Mouse (Mus musculus) 3T3-L1 (cell line): Measurements from ENCODE around the gene Best3.

Source experiments
- DNase-seq: peaks from one replicate; pipeline ENCODE4 v3.0.0-alpha.2; 2015; ENCODE audit warnings: low read depth, low spot score

The Best3 gene

DNA sequence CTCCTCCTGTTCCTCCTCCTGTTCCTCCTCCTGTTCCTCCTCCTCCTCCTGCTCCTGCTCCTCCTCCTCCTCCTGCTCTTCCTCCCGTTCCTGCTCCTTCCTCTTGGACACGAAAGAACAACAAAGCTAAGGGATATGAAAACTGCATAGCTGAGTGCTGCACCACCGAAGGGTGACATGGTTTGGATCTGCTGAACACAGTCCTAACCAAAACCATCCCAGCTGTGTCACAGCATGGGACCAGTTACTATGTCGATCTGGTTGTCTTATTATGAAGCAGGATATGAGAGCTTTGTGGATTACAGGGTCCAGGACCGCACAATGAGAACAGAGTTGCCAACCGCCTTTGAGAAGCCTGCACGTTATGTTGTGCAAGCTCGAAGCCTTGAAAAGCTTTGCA is 40.1 kb downstream of the Best3 start:
- no peak for DNase-seq

DNA sequence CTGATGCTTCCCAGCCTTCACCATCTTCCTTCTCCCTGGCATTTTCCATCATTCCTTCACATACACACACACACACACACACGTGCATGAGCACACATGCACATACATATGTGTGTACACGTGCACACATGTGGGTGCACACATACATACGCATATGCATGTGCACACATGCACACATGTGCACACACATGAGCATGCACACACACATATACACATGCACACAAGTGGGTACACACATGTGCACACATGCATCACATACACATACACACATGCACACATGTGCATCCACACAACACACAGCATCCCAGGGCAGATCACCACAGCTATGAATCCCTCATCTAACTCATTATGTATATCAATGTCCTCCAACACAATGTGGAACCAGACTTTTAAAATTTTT is 45.0 kb downstream of the Best3 start:
- DNase-seq: no peak

DNA sequence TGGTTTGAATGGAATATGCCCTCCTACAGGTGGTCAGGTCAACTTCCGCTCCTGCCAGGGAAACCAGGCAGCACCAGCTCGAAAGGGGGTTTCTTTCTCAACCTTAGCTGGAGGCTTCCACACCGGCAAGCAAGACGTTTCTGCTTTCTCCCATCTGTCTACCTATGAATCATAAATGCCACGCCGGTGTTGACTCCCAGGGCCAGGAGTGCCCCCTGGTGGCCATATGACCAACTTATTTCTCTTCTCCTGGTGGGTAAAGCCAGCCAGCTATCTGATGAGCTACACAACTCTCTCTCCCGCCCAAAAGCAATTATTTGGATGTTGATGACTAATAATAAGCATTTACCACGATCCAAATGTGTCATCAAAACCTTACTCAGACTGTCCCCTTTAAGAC is 47.7 kb downstream of the Best3 start:
- peak; percentile 91 for DNase-seq

DNA sequence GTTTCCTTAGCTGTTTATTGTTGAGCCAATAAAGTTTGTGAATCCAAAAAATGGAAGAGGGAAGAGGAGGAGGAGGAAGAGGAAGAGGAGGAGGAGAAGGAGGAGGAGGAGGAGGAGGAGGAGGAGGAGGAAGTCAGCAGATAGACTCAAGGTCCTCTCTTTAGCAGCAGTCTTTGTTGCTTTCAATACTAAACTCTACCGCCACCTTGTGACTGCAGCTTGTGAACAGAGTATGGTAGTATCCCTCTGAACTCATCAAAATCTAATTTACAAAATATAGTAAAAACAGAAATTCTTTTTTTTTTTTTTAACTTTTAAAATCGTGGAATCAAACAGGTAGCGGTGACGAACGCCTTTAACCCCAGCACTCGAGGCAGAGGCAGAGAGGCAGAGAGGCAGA is 54.2 kb downstream of the Best3 start:
- DNase-seq: peak; percentile 75

DNA sequence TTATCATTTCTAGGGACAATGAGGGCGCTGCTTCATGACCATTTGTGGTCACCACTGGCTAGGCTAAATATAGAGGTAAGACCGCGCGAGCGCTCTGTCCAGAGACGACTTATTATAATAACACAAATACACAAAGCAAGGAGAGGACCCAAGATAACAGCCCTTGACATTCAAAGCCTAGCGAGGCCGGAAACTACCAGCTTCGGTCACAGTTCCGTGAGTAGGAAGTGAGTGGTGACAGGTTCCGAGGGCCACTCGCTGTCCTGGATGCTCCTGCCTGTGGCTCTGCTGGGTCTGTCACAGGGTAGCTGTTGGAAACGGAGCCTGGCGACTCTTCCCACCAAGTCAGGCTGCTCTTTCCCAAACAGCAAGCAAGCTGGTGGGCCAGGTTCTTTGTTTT is 56.2 kb downstream of the Best3 start:
- no peak for DNase-seq

DNA sequence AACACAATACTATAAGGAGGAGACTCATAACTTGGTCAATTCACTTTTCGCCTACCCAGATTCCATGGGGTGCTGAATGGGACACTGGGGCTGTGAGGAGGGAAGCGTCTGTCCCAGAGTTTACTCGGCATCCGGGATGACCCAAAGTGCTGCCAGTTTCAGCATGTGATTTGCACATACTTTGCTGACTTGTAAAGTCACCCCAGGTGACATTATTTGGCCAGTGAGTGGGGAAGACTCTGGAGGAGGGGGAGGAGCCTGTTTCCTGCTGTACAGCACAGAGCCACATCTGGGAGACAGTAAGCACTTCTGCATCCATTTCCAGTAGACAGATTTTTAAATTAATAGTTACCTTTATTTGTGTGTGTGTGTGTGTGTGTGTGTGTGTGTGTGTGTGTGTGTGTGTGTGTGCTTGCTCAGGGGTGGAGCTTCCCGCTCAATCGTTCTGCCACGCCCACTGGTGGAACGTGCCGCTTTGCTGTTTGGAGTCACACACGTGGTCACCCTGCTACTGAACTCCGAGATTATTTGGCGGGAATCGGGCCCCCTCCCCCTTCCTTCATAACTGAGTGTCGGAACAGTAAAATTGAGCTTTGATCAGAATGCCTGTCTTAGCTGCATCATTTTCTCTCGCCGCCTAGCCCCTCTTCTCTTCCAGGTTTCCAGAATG is 57.5 kb downstream of the Best3 start:
- DNase-seq: peak; percentile 20

DNA sequence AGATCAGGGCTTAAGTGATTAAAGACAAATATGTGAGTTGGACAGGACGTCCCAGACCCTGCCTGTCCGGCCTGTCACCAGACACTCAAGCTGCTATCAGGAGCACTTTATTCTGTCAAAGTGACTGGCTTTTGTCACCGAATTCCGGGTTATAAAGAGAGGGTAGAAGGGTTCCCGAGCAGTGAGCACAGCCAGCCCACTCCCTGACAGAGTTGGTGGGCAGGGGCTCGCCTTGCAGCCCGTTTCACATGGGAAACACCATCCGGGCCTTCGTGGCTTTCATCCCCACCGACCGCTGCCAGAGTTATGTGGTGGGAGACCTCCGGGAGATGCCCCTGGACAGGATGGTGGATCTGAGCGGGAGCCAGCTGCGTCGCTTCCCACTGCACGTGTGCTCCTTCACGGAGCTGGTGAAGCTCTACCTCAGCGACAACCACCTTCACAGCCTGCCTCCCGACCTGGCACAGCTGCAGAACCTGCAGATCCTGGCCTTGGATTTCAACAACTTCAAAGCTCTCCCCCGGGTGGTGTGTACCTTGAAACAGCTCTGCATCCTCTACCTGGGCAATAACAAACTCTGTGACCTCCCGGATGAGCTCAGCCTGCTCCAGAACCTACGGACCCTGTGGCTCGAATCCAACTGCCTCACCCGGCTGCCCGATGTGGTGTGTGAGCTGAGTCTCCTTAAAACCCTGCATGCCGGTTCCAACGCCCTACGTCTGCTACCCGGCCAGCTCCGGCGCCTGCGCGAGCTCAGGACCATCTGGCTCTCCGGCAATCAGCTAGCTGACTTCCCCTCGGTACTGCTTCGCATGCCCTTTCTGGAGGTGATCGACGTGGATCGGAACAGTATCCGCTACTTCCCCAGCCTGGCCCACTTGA is 59.3 kb downstream of the Best3 start, which contains the start of gene Lrrc10:
Lrrc10 (plus strand) TSS at position 167 of the 882 bp plus-strand sequence.
- DNase-seq: no peak

DNA sequence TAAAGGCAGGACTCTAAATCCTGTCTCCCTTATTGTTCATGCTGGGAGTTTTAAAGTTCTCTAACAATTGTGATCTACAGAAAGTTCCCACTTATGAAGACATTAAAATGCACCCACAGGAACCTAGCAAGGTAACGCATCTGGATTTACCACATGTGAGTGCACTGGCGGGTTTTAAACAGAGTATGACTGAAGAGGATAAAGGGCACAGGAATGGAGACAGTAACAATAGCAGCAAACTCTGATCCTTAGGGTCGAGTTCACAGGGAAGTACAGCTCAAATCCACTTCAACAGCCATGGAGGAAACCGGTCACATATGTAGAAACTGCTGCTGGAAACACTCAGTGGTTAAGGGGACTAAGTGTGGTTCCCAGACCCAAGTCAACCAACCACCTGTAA is 63.1 kb downstream of the Best3 start:
- DNase-seq: no peak

DNA sequence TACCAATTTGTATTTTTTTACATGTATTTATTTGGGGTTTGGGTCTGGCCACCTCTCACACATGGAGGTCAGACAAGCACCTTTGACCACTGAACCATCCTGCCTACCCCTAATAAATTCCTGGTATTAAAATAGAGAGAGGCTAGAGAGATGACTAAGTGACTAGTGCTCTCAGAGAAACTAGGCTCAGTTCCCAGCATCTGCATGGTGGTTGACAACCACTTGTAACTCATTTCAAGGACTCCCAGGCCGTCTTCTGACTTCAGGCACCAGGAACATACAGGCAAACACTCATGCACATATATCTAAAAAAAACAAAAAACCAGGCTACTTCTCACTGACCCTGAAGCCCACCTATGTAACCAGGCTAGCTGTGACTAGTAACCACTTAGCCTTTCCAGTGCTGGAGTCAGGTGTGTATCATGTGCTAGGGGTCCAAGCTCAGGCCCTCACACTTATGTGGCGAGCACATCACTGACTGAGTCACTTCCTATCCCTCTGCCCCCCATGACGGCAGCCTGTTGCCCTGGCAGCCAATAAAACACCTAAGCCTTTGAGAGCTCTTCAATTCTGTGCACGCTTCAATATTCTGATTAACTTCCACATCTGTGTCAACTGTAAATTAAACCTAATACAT is 64.0 kb downstream of the Best3 start:
- peak; percentile 25 for DNase-seq

DNA sequence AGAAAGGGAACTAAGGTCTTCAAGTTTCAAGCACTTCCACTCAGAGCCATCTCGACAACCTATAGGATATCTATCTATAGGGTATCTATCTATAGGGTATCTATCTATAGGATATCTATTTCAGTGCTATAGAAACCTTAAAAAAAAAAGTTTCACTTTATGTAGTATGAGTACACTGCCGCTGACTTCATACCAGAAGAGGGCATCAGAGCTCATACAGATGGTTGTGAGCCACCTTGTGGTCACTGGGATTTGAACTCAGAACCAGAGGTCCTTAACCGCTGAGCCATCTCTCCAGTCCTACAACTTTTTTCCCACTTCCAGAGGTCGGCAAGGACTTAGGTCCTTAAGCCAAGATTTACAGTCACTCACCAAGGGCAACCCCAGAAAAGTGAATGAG is 69.6 kb downstream of the Best3 start:
- DNase-seq: peak; percentile 38

DNA sequence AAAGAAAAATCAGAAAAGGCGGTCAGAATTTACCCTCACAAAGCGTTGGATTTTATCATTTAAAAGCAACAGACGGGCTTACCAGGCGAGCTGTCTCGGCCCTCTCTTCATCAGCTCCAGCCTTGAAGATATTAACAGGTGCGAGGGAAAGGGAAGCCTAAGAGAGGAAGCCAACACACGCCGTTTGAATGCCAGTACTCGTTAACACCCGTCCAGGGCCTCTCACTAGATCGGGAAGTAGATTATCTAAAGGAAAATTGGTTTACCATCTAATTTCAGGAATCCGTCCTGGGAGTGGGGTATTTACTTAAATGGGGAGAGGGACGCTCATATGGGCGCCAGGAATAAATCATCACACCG is 76.8 kb downstream of the Best3 start:
- DNase-seq: no peak

DNA sequence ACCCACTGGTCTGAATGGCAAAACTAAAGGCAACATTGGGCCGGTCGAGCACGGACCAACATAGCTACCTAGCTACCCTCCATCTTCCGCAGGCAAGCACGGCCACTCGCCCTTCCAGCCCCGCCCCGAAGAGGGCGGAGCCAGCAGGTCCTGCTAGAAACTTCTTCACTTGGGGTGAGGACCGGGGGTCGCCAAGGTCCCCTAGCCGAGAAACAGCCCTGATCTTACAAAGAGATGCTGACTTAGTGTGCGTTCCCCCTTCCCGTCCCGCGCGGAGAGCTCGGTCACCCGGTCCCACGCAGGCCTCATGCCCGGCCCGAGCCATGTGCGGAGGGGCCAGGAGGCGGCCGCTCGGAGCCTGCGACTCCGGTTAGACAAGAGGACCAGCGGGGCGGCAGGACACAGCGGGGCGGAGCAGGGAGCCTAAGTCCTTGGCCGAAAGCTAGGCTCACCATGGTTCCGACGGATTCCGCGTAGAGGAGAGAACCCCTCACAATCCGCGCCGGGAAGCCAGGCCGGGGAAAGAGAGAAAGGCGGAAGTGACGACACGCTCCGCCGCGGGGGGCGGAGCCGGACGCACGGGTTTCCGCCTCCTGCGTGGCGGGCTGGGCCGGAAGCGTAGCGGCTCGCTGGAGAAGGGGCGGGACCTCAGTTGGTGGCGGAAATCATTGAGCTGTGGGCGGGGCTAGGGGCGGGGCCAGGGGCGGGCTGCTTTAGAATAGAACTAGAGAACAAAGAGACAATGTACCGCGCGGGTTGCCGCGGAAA is 77.3 kb downstream of the Best3 start, which contains the start of gene Cct2:
Cct2 (minus strand) TSS at position 561 of the 768 bp plus-strand sequence.
- DNase-seq: peak; percentile 96

DNA sequence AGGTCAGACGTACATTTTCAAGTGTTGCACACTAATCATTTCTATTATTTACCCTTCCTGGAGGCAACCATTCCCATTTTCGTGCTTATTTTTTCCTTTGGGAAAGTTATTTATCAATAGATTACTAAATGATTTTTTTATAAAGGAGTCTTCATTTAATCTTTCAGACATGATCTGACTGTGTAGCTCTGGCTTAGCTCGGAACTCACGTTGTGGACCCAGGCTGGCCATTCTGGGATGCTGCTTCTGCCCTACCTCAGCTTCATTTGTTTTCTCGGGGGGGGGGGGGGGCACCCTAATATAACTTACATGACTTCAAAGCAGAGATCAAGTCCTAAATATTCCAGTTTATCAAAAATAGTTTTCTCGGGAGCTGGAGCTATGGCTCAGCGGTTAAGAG is 78.0 kb downstream of the Best3 start:
- DNase-seq: no peak

DNA sequence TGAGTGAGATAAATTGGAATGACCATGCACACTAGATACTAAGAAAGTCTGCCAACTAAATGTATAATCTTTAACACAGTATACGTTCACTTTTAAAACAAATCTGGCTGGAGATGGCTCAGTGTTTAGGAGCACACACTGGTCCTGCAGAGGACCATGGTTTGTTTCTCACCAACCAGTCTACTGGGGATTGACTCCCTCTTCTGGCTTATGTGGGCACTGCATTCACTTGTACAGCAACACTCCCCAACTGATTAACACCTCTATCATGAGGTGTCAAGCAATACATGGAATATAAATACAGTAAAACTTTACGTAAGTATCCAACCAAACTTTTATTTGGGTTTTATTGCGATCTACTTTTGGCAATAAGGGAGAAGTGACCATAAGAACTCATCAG is 83.0 kb downstream of the Best3 start:
- peak; percentile 27 for DNase-seq

DNA sequence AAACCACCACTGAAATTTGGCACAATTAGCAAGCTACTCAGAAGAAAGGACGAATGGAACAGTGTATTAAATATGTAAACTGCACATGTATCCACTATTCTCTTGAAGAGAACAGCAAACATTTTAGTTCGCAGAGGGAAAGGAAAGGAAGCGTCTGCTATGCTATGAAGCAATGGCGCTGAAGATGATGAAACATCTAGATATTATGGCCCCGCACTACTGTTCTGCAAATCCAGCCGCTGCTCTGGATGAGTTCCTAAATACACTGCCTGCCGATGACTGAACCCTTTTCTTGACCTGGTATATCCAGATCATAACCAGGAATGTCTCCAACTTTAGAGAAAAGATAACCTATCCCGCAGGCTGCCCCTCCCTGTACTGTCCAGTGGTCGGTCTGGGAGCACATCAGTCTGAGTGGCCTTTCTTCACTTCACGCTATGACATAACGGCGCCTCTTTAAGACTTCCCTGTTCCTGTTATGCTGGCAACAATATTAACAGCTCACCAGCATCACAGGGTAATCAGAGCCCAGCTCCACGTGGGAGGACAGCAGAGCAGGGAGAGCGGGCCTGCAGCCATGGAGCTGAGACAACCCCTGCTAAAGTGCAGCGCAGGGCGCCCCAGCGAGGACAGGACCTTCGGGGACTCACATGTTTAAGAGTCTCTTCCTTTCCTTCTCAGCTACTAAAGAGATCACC is 86.2 kb downstream of the Best3 start:
- DNase-seq: no peak

DNA sequence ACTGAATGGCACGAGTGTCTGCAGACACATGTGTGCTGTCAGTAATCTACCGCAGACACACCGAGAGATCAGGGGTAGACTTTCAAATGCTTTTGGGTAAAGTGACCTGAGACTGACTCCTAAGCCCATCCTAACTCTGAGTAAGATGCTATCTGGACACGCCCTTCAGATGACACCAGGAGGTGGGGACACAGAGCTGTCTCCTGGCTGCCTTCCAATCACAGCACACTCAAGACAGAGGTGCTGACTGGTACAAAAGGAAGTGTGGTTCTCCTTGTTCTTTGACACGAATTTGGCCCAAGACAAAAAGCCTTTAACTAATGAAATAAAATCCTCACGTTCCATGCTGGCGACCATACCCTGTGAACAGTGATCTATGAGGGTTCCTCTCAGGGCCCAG is 87.1 kb downstream of the Best3 start:
- DNase-seq: peak; percentile 24
